Mouse (Mus musculus) C2C12 (cell line): ENCODE measurements around the gene Rabgap1l. TPM values are rescaled to one million over a fixed set of nuclear protein-coding genes. Genes with fewer than 3 reads are reported as not detected.
A peak's percentile ranks its signal among the peaks of the same experiment; 100 is the strongest.

Source experiments
- H3K27me3 ChIP-seq: one replicate; pipeline ENCODE4 v1.6.1; 2011; ENCODE audit not compliant: control insufficient read depth, insufficient read depth, insufficient read length
- H3K36me3 ChIP-seq: one replicate; pipeline ENCODE4 v1.6.1; 2011; ENCODE audit not compliant: control insufficient read depth, insufficient read depth
- H3K4me3 ChIP-seq: one replicate; pipeline ENCODE4 v1.5.1; 2011; ENCODE audit warnings: mild to moderate bottlenecking, control low read depth; ENCODE audit not compliant: poor library complexity, insufficient read depth, severe bottlenecking
- H3K79me2 ChIP-seq: one replicate; pipeline ENCODE4 v1.6.1; 2011; ENCODE audit not compliant: control insufficient read depth, insufficient read depth
- H3K79me3 ChIP-seq: one replicate; pipeline ENCODE4 v1.6.1; 2011; ENCODE audit warnings: low read depth, control low read depth
- H3ac ChIP-seq: one replicate; pipeline ENCODE3; 2011; ENCODE audit warnings: low read depth; ENCODE audit not compliant: control insufficient read depth, insufficient read length
- CEBPB ChIP-seq: IDR thresholded peaks from one replicate; pipeline ENCODE4 v1.6.1; 2011; ENCODE audit warnings: low read depth, mild to moderate bottlenecking, control low read depth, moderate library complexity
- CTCF ChIP-seq: IDR thresholded peaks from one replicate; pipeline ENCODE4 v1.5.1; 2011; ENCODE audit not compliant: control insufficient read depth, insufficient read depth, insufficient read length
- FOSL1 ChIP-seq: IDR thresholded peaks from one replicate; pipeline ENCODE4 v1.8.0; 2011; ENCODE audit warnings: mild to moderate bottlenecking, low read length; ENCODE audit not compliant: poor library complexity, insufficient read depth, severe bottlenecking
- MAX ChIP-seq: IDR thresholded peaks from one replicate; pipeline ENCODE4 v1.6.1; 2011; ENCODE audit warnings: mild to moderate bottlenecking, control low read depth
- MYOD1 ChIP-seq: IDR thresholded peaks from one replicate; pipeline ENCODE4 v1.6.1; 2011; ENCODE audit warnings: low read depth; ENCODE audit not compliant: control insufficient read depth, insufficient read length
- MYOG ChIP-seq: IDR thresholded peaks from one replicate; pipeline ENCODE4 v1.6.1; 2011; ENCODE audit not compliant: control insufficient read depth, insufficient read length; ENCODE audit errors: extremely low read depth
- USF1 ChIP-seq: IDR thresholded peaks from one replicate; pipeline ENCODE4 v1.6.1; 2011; ENCODE audit warnings: low read depth, mild to moderate bottlenecking, control low read depth, moderate library complexity
- polyA plus RNA-seq: library from polyadenylated mRNA; unstranded; fragments of >200 nt; fragmentation: generic; extraction: Trizol; gene quantifications from one replicate; pipeline ENCODE4 v1.2.1, GENCODE M21; 2012; ENCODE audit warnings: missing spikeins

Gene Rabgap1l
- polyA plus RNA-seq, 1 experiment, result 3.2 TPM

DNA sequence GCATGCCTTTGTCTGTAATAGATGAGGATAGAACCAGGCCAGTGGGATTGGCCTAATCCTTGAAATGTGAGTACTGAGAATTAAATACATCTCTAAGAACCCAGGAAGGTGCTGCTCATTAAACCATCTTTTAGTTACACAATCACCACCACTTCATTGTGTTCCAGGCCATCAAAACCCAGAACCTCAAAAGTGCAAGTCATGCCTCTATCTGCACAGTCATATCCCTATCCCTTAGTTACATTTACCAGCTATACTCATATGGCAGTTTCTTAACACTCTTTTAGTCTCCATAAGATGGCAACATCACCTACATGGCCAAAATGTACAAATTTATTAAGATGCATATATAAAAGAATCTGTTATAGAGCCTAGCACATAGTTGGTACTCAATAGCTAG lies 435.7 kb downstream of the Rabgap1l start:
- Histone ChIP-seq H3K79me2 (no peaks in the 10 kb centered on the region), H3K79me3 (no peaks in the 10 kb centered on the region), H3ac (no peak overlapping the region), H3K27me3 (no peaks in the 10 kb centered on the region), H3K36me3 (no peaks in the 10 kb centered on the region), H3K4me3 (no peak overlapping the region)
- TF ChIP-seq MYOG, result no peak
- TF ChIP-seq CEBPB, result no peak
- TF ChIP-seq CTCF, result no peak
- TF ChIP-seq USF1, result no peak
- no peak for TF ChIP-seq MAX
- TF ChIP-seq FOSL1, result no peak
- TF ChIP-seq MYOD1, result no peak

DNA sequence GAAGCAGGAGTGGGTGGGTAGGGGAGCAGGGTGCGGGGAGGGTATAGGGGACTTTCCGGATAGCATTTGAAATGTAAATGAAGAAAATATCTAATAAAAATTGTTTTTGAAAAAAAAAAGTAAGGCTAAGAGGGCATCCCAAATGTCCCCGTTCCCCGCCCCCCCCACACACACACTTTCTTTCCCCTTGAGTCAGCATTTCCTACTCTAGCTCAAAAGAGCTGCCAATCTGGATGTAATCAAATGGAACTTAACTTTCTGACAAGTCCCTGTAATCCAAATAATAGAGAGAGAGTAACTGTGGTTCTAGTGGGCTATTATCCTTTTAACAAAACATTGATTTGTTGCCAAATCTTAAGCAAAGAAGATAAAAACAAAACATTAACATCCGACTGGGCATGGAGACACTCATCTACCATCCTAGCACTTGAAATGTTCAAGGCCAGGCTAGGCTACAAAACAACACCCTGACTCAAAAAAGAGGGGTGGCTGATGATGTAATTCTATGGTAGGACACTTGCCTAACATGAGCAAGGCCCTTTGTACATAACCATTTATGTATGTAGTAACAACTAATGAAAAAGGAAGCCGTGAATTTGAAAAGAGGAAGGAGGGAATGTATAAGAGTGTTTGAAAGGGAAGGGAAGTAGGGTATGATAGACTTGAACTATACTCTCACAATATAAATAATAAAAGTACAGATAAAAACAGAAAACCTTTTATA lies 439.1 kb downstream of the Rabgap1l start:
- Histone ChIP-seq H3ac (no peak overlapping the region), H3K79me3 (no peaks in the 10 kb centered on the region), H3K27me3 (no peaks in the 10 kb centered on the region), H3K4me3 (no peak overlapping the region), H3K79me2 (no peaks in the 10 kb centered on the region), H3K36me3 (no peaks in the 10 kb centered on the region)
- TF ChIP-seq USF1, result no peak
- no peak for TF ChIP-seq CEBPB
- TF ChIP-seq CTCF, result no peak
- no peak for TF ChIP-seq MAX
- no peak for TF ChIP-seq MYOG
- TF ChIP-seq MYOD1, result no peak
- no peak for TF ChIP-seq FOSL1

- H3K79me3 ChIP-seq, result no peaks in the 10 kb centered on the region
- no peak overlapping the region for H3K4me3 ChIP-seq
- H3K79me2 ChIP-seq, result no peaks in the 10 kb centered on the region
- no peak for TF ChIP-seq MAX
- no peak for TF ChIP-seq FOSL1
- no peak for TF ChIP-seq MYOD1
- no peak for TF ChIP-seq USF1
- no peak for TF ChIP-seq CTCF
- no peak for TF ChIP-seq MYOG
- no peak for TF ChIP-seq CEBPB
- H3K36me3 ChIP-seq, result no peaks in the 10 kb centered on the region
- H3K27me3 ChIP-seq, result no peaks in the 10 kb centered on the region
- H3ac ChIP-seq, result no peak overlapping the region
These were observed 440.7 kb downstream of the Rabgap1l start for GRCm38 (mm10) chr1:160352309-160352708.

DNA sequence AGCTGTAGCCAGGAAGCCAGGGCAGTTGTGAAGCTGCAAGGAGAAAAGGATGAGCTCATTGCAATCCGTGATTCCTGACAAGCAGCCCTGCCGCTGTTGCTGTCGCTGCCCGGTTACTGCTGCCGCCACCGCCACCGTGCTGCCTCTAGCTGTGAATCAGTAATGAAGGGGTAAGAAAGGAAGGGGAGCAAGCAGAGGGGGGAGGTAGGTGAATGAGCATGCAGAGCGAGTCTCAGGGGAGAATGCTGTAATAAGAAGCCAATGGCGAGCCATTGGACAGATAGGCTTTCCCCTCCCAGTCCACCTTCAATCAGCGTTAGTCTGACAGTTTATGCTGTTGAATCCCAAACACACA lies 441.2 kb downstream of the Rabgap1l start:
- H3K27me3 ChIP-seq, result no peaks in the 10 kb centered on the region
- peak overlapping the region; percentile 45 for H3ac ChIP-seq
- TF ChIP-seq MYOD1, result no peak
- no peak for TF ChIP-seq MYOG
- H3K79me3 ChIP-seq, result no peaks in the 10 kb centered on the region
- no peaks in the 10 kb centered on the region for H3K36me3 ChIP-seq
- H3K79me2 ChIP-seq, result no peaks in the 10 kb centered on the region
- no peak overlapping the region for H3K4me3 ChIP-seq

- Histone ChIP-seq H3K79me2 (no peaks in the 10 kb centered on the region), H3K4me3 (no peak overlapping the region), H3K36me3 (no peaks in the 10 kb centered on the region), H3K79me3 (no peaks in the 10 kb centered on the region), H3K27me3 (no peaks in the 10 kb centered on the region), H3ac (no peak overlapping the region)
- TF ChIP-seq USF1 (no peak), MYOG (no peak), FOSL1 (no peak), MAX (no peak), CTCF (no peak), CEBPB (no peak), MYOD1 (no peak)
These were observed 441.7 kb downstream of the Rabgap1l start for GRCm38 (mm10) chr1:160351146-160351879.

GRCm38 (mm10) chr1:160340653-160341052 lies 452.4 kb downstream of the Rabgap1l start:
- Histone ChIP-seq H3K4me3 (no peak overlapping the region), H3ac (no peak overlapping the region), H3K79me3 (no peaks in the 10 kb centered on the region), H3K79me2 (no peaks in the 10 kb centered on the region), H3K36me3 (no peaks in the 10 kb centered on the region), H3K27me3 (no peaks in the 10 kb centered on the region)
- TF ChIP-seq MYOG (no peak), MYOD1 (no peak), USF1 (no peak), MAX (no peak), CEBPB (no peak)
